Mouse (Mus musculus) erythroid progenitor cell, adult 5-6 weeks (primary cell): ENCODE results near the gene Dpp7. TPM values are rescaled to one million over a fixed set of nuclear protein-coding genes. Genes with fewer than 3 reads are reported as not detected.
A peak's percentile ranks its signal among the peaks of the same experiment; 100 is the strongest.

ENCODE experiments used
- ATAC-seq: replicated peaks from 2 replicates; pipeline ENCODE4 v1.8.0; 2016; ENCODE audit warnings: moderate number of reproducible peaks, mild to moderate bottlenecking, moderate TSS enrichment, inconsistent platforms; ENCODE audit not compliant: poor library complexity, low FRiP score, severe bottlenecking
- total RNA-seq, 2 experiments: library from RNA; stranded (forward) in 1 of 2; stranded (reverse) in 1 of 2; fragments of 150-400 nt in 1 of 2; fragments of 186-747, 209-891 nt in 1 of 2; gene quantifications; 2 replicates each; pipeline versions ENCODE4 v1.2.3 to v1.2.4; 2015 to 2017; ENCODE audit warnings: low replicate concordance in 2 of 2

Dpp7 gene
- 4.7 TPM in 1 of 2 replicates, not detected in the other for total RNA-seq (2015; ENCODE audit: low replicate concordance)
- 0.68 and 6.2 TPM in 2 replicates for total RNA-seq (2017; ENCODE audit: low replicate concordance)

GRCm38 (mm10) chr2:25356208-25357079, at the start of gene Dpp7:
Dpp7 (minus strand) TSS chr2:25356359.
- peak; percentile 80 for ATAC-seq

DNA sequence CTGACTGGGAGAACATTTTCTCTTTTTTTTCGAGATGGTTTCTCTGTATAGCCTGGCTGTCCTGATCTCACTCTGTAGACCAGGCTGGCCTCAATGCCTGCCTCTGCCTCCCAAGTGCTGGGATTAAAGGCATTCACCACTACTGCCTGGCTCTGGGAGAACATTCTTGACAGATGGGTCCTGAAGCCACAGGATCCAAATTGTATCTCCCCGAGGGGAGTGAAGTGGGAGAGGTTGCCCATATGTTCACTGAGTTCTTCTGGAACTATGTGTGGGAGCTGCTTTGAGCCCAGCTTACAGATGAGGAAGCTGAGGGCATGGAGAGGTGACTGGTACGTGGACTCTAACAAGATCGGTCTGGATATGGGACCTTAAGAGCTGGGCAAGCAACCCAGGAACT, 47.8 kb upstream of the Dpp7 start:
- no peak for ATAC-seq

- ATAC-seq = no peak
Observed at GRCm38 (mm10) chr2:25402972-25403601, 46.9 kb upstream of the Dpp7 start.

DNA sequence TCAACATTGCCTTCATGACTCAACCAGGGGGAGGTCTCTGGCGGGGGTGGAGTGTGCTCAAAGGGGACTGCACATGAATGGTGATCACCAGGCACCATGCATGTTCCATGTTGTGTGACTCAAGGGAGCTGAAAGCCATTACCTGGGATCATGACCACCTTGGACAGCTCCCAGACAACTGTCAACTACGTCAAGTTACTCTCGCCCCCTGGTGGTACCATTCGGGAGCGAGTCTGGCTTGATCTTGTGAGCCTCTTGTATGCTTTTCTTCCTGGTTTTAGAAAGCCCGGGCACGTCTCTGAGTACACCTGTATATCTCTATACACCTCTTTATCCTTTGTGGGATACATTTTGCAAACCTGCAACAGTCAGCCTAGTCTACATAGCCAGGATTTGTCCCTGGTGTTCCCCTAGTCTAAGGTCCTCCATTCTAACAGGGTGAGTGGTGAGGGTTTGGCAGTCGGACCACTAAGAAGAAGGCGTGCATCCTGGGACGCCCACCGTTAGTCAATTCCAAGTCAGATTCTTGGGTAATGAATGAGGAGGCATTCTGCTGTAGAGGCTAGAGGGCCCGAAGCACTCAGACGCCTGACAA, 46.3 kb upstream of the Dpp7 start:
- ATAC-seq = no peak

GRCm38 (mm10) chr2:25400764-25401163, 44.6 kb upstream of the Dpp7 start:
- no peak for ATAC-seq

GRCm38 (mm10) chr2:25400291-25400690, 44.1 kb upstream of the Dpp7 start:
- ATAC-seq = no peak

GRCm38 (mm10) chr2:25399051-25399450, 42.9 kb upstream of the Dpp7 start, which contains the start of gene Npdc1:
Npdc1 (plus strand) TSS chr2:25399351.
- no peak for ATAC-seq

DNA sequence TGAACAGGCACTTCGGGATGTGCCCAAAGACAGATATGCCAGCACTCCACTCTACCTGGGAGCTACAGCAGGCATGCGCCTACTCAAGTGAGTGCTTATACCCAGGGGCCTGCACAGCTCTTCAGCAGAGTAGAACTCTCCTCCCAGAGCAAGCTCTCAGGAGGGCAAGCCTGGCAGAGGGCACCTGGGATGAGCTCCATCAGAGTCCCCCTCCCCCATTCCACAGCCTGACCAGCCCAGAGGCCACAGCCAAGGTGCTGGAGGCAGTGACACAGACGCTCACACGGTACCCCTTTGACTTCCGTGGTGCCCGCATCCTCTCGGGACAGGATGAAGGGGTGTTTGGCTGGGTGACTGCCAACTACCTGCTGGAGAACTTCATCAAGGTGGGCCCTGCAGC, 41.9 kb upstream of the Dpp7 start:
- ATAC-seq = no peak

DNA sequence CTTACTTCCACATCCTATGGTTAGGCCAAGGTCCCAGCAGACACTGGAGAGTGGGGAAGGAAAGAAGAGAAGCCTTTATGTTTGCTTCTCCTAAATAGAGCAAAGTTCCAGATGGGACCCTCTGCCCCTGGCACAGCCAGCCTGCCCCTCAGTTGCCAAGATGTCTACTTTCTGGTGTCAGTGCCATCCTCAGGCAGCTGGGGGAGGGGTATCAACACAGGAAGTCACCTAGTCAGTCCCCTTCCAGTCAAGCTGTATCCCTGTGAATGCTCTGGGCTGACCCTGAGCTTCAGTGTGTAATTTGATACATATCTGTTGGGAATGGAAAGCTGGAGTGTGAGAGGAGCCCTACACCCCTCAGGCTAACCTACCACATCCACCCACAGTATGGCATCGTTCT, 40.9 kb upstream of the Dpp7 start:
- no peak for ATAC-seq

DNA sequence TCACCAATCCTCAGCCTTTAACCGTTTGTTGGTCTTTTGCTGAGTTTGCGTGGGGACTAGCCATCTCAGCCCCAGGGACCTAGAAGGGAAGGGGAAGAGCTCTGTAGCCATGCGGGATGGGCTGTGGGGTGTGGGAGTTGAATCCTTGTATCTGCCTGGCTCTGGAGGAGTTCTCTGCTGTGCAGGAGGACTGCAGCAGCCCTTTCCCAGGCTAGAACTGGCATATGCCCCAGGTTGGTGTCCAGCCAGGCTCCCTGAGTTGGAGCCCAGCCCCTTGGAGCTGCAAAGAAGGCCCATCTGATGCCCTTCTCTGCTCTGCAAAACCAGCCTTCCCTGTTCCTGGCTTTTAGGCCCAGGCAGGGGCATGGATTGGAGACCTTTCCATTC, 40.4 kb upstream of the Dpp7 start:
- no peak for ATAC-seq

DNA sequence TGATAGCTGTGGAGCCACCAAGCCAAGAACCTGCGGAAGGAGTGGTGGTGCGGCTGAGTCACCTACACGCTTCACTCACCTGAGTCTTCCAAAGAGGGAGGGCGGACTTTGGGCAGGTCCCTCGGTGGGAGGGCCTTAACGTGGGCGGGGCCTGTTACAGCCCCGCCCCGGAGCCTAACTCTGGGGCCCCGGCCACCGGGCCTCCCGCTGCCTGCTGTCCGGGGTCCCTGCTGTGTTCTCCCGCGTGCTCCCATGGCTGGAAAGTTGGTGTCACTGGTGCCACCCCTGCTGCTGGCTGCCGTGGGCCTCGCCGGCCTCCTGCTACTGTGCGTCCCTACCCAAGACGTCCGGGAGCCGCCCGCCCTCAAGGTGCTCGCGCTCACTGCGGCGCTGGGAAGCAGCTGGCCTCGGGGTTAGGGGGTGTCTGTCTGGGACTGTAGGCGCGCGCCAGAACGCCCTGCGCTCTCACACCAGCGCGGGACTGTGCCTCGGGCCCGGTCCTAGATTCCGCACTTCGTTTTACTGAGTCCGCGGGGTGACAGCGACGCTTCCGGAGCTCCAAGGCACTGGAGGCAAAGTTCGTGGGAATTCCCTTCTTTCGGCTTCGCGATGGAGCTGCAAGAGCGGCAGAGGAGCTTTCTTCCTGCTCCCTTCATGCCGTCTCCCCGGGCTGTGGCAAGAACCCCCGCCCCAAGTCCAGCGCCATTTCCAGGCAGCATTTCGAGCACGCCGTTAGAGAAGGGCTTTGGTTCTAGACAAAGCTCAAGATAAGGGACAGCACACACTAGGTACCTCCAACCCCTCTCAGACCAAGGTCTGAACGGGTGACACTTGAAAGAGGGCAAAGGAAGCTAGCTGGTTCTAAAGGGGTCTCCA, 39.8 kb upstream of the Dpp7 start, which contains the start of gene Entpd2:
TSS of gene Entpd2 (plus strand) at position 154 of the 876 bp plus-strand sequence.
- ATAC-seq = no peak

- ATAC-seq = no peak
Observed at GRCm38 (mm10) chr2:25394281-25395221, 38.4 kb upstream of the Dpp7 start.

DNA sequence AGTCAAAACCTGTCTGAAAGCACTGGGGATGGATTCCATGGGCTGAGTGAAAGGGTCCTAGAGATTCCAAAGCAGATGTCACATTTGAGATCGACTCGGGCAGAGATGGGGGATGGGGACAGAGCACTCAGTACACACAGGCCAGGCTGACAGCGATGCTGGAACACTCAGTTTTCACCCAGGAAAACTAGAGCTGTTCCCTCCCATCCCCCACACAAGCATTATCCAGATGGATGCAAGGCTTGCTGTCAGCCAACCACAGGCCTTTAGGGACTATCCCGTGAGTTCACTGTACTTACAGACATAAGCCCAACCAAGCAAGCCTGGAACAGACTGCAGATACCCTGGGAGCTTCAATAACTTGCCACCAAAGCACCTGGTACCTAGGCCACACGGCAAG, 35.1 kb upstream of the Dpp7 start:
- no peak for ATAC-seq

DNA sequence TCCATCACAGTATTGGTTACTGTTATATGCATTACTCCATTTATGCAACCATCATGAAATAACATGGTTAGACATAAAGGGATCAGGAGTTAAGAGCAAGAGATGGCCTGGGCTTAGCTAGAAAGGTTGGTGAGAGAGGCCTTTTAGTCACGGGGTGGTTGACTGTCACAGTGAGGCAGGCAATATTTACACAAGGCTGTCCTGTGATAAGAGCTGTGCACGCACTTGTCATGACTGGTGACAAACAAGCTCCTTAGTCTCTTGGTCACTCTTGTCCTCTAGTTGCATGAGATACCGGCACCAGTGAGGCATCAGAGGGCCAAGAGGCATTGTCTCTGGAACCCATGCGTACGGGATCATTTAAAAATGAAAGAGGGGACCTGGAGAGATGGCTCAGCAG, 28.3 kb upstream of the Dpp7 start:
- ATAC-seq = no peak

DNA sequence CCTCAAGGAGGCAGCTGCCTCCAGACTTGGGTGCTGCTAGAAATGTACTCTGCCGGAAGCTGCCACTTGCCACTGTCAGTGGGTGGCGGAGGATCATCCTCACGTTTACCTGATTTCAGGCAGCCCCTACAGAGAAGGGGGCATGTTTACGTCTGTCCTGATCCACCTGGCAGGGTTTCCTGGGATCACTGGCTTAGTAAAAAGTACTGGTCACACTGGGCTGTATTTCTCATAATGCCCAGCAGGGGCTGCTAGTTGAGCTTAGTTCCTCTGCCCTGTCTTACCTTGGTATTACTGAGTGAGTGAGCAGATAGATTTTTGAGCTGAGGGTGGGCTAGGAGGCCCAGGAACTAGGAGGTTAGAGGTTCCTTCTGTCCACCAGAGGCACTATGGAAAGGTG, 20.4 kb upstream of the Dpp7 start:
- ATAC-seq = no peak

DNA sequence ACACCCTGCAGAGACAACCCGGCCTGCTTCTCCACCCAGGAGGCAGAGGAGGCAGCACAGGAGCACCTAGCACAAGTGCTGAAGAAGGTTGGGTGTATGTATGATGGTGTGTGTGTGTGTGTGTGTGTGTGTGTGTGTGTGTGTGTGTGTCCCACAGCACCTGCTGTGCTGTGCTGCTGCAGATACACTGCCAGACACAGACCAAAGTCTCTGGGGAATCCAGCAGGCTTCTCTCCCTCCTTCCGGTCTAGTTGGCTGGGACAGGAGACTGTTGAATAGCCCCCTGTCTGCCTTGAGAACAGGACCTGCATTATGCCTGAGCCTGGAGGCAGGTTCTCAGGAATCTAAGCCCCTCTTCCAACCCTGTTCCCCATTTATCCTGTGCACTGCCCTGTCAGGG, 17.3 kb upstream of the Dpp7 start:
- ATAC-seq = no peak

DNA sequence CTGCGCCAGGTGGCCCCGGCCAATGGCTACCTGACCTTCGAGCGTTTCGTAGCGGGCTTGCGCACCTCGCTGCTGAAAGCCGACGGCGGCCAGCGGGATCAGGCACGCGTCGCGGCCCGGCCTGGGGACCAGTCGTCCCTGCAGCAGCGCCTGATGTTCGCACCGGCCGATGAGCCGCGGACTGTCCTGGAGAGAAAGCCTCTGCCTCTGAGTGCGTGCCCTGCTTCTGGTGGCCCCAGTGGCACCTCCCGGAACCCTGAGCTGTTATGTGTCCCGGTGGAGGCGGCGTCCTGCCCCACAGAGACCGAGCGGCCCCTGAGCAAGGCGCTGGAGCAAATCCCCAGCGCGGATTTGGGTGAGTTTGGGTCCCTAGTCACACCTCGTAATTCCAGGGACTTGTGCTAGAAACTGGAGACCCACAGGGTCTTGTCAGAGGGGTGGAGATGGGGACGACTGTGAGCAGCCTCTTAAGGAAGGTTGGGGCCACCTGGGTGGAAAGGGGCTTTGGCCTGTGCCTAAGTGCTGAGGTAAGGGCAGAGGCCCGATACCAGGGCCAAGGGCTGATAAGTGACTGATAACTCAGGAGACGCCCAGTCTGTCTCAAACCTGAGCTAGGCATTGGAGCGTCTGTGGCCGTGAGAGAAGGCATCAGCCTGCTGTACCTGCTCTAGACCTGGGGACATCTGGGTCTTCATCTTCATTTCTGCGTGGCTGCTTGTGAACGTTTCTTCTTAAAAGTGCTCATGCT, 16.7 kb upstream of the Dpp7 start:
- 0 out of 2 replicates have a peak, but pooled peaks have one; percentile 17 for ATAC-seq
